Mouse (Mus musculus) myocyte (in vitro differentiated cells): ENCODE measurements at regions not wholly inside any gene's neighbourhood (a gene's known extent, or its start where the extent isn't known, plus 50 kb on each side); places are given as distances from the start of the nearest gene placed in this dataset.

Source experiments
- H3K27me3 ChIP-seq: one replicate; pipeline ENCODE4 v1.6.1; 2011; ENCODE audit not compliant: control insufficient read depth, insufficient read depth, insufficient read length
- H3K36me3 ChIP-seq: one replicate; pipeline ENCODE4 v1.6.1; 2011; ENCODE audit not compliant: control insufficient read depth, insufficient read depth
- H3K4me2 ChIP-seq: one replicate; pipeline ENCODE4 v1.6.1; 2011; ENCODE audit warnings: low read depth, control low read depth
- H3K4me3 ChIP-seq: one replicate; pipeline ENCODE4 v1.5.1; 2011; ENCODE audit warnings: mild to moderate bottlenecking, control low read depth, moderate library complexity
- H3K79me2 ChIP-seq: one replicate; pipeline ENCODE4 v1.6.1; 2011; ENCODE audit not compliant: control insufficient read depth, insufficient read depth
- H3ac ChIP-seq: one replicate; pipeline ENCODE4 v1.6.1; 2011; ENCODE audit not compliant: control insufficient read depth, insufficient read length
- CEBPB ChIP-seq: IDR thresholded peaks from 2 replicates; pipeline ENCODE4 v1.6.1; 2011; ENCODE audit warnings: mild to moderate bottlenecking, moderate library complexity; ENCODE audit not compliant: poor library complexity, insufficient read depth, severe bottlenecking
- E2F4 ChIP-seq: IDR thresholded peaks from one replicate; pipeline ENCODE4 v1.6.1; 2011; ENCODE audit warnings: mild to moderate bottlenecking, control low read depth, moderate library complexity; ENCODE audit not compliant: insufficient read depth
- MAX ChIP-seq: IDR thresholded peaks from one replicate; pipeline ENCODE4 v1.6.1; 2011; ENCODE audit warnings: low read depth, mild to moderate bottlenecking, control low read depth
- MYOD1 ChIP-seq, 3 experiments: IDR thresholded peaks; one replicate each; pipeline ENCODE4 v1.6.1; 2011; ENCODE audit warnings: control low read depth in 2 of 3, low read depth in 2 of 3, mild to moderate bottlenecking in 2 of 3, moderate library complexity in 1 of 3; ENCODE audit not compliant: insufficient read length in 2 of 3, control insufficient read depth in 1 of 3
- MYOG ChIP-seq, 3 experiments: IDR thresholded peaks; one replicate each; pipeline ENCODE4 v1.6.1; 2011; ENCODE audit warnings: control low read depth in 2 of 3, low read depth in 2 of 3, mild to moderate bottlenecking in 2 of 3; ENCODE audit not compliant: insufficient read length in 2 of 3, control insufficient read depth in 1 of 3, insufficient read depth in 1 of 3
- POLR2A ChIP-seq: IDR thresholded peaks from one replicate; pipeline ENCODE4 v1.6.1; 2011; ENCODE audit warnings: low read depth, mild to moderate bottlenecking, control low read depth, moderate library complexity; ENCODE audit not compliant: insufficient read length
- POLR2AphosphoS2 ChIP-seq: IDR thresholded peaks from one replicate; pipeline ENCODE4 v1.6.1; 2011; ENCODE audit warnings: low read depth, control low read depth; ENCODE audit not compliant: insufficient read length
- REST ChIP-seq: IDR thresholded peaks from one replicate; pipeline ENCODE4 v1.6.1; 2011; ENCODE audit warnings: mild to moderate bottlenecking, control low read depth, moderate library complexity; ENCODE audit not compliant: insufficient read depth, insufficient read length
- SRF ChIP-seq: IDR thresholded peaks from one replicate; pipeline ENCODE4 v1.6.1; 2011; ENCODE audit warnings: low read depth; ENCODE audit not compliant: control insufficient read depth, insufficient read length
- TCF12 ChIP-seq: IDR thresholded peaks from one replicate; pipeline ENCODE4 v1.6.1; 2011; ENCODE audit warnings: mild to moderate bottlenecking, control low read depth; ENCODE audit not compliant: poor library complexity, insufficient read depth, severe bottlenecking
- TCF3 ChIP-seq: IDR thresholded peaks from one replicate; pipeline ENCODE4 v1.6.1; 2011; ENCODE audit warnings: low read depth, control low read depth; ENCODE audit not compliant: insufficient read length
- USF1 ChIP-seq: IDR thresholded peaks from one replicate; pipeline ENCODE4 v1.6.1; 2011; ENCODE audit warnings: low read depth, mild to moderate bottlenecking, control low read depth, moderate library complexity

GRCm38 (mm10) chr9:93044298-93044912, 502.4 kb downstream of the Plod2 start:
- Histone ChIP-seq H3K27me3 (no peaks in the 10 kb centered on the region), H3K79me2 (no peaks in the 10 kb centered on the region), H3ac (no peak overlapping the region), H3K4me3 (no peak overlapping the region), H3K36me3 (no peaks in the 10 kb centered on the region), H3K4me2 (no peak overlapping the region)
- TF ChIP-seq REST (no peak), POLR2A (no peak), MYOG (IDR thresholded peaks at IDR 0.05; ENCODE audit: control insufficient read depth in 1 of 3, insufficient read depth in 1 of 3, insufficient read length in 2 of 3, low read depth in 2 of 3) (no peak), TCF3 (no peak), MAX (no peak)

GRCm38 (mm10) chr9:93072140-93072539, 530.1 kb downstream of the Plod2 start:
- no peaks in the 10 kb centered on the region for H3K27me3 ChIP-seq
- no peaks in the 10 kb centered on the region for H3K36me3 ChIP-seq
- H3K4me2 ChIP-seq, result no peak overlapping the region
- no peak overlapping the region for H3ac ChIP-seq
- no peak for TF ChIP-seq E2F4
- no peak for TF ChIP-seq USF1
- TF ChIP-seq TCF3, result no peak
- no peak for TF ChIP-seq MYOG (IDR thresholded peaks at IDR 0.05; ENCODE audit: control insufficient read depth in 1 of 3, insufficient read depth in 1 of 3, insufficient read length in 2 of 3, low read depth in 2 of 3)
- no peak for TF ChIP-seq TCF12
- no peak for TF ChIP-seq REST
- no peak for TF ChIP-seq POLR2AphosphoS2
- TF ChIP-seq MYOD1 (IDR thresholded peaks at IDR 0.05; ENCODE audit: control insufficient read depth in 1 of 3, insufficient read length in 2 of 3, low read depth in 2 of 3), result no peak
- no peak for TF ChIP-seq POLR2A
- TF ChIP-seq MAX, result no peak
- no peak for TF ChIP-seq SRF
- no peak for TF ChIP-seq CEBPB
- H3K4me3 ChIP-seq, result no peak overlapping the region
- H3K79me2 ChIP-seq, result no peaks in the 10 kb centered on the region

- H3K4me2 ChIP-seq, result no peak overlapping the region
- H3K36me3 ChIP-seq, result no peaks in the 10 kb centered on the region
- no peak for TF ChIP-seq MYOG (IDR thresholded peaks at IDR 0.05; ENCODE audit: control insufficient read depth in 1 of 3, insufficient read depth in 1 of 3, insufficient read length in 2 of 3, low read depth in 2 of 3)
- TF ChIP-seq MAX, result no peak
- no peak for TF ChIP-seq TCF3
- TF ChIP-seq REST, result no peak
- no peak for TF ChIP-seq POLR2AphosphoS2
- no peak for TF ChIP-seq TCF12
- TF ChIP-seq SRF, result no peak
- no peak for TF ChIP-seq CEBPB
- TF ChIP-seq USF1, result no peak
- no peak for TF ChIP-seq E2F4
- TF ChIP-seq MYOD1 (IDR thresholded peaks at IDR 0.05; ENCODE audit: control insufficient read depth in 1 of 3, insufficient read length in 2 of 3, low read depth in 2 of 3), result no peak
- TF ChIP-seq POLR2A, result no peak
Observed at GRCm38 (mm10) chr9:93083114-93083513, 541.1 kb downstream of the Plod2 start.

GRCm38 (mm10) chr9:93098008-93098581, 556.1 kb downstream of the Plod2 start:
- no peak overlapping the region for H3K4me3 ChIP-seq
- no peaks in the 10 kb centered on the region for H3K79me2 ChIP-seq
- no peak overlapping the region for H3K4me2 ChIP-seq
- no peaks in the 10 kb centered on the region for H3K27me3 ChIP-seq
- H3K36me3 ChIP-seq, result no peaks in the 10 kb centered on the region
- TF ChIP-seq USF1 (no peak), TCF12 (no peak), E2F4 (no peak), POLR2AphosphoS2 (no peak), MYOD1 (IDR thresholded peaks at IDR 0.05; ENCODE audit: control insufficient read depth in 1 of 3, insufficient read length in 2 of 3, low read depth in 2 of 3) (no peak), SRF (no peak), REST (no peak), MYOG (IDR thresholded peaks at IDR 0.05; ENCODE audit: control insufficient read depth in 1 of 3, insufficient read depth in 1 of 3, insufficient read length in 2 of 3, low read depth in 2 of 3) (no peak), MAX (no peak), POLR2A (no peak), TCF3 (no peak), CEBPB (no peak)
- no peak overlapping the region for H3ac ChIP-seq

More at GRCm38 (mm10) chr9:93083114-93083513, 541.1 kb downstream of the Plod2 start:
- no peak overlapping the region for H3ac ChIP-seq
- no peak overlapping the region for H3K4me3 ChIP-seq
- H3K79me2 ChIP-seq, result no peaks in the 10 kb centered on the region
- no peaks in the 10 kb centered on the region for H3K27me3 ChIP-seq

- no peak for TF ChIP-seq REST
- no peak for TF ChIP-seq CEBPB
- TF ChIP-seq TCF12, result no peak
- TF ChIP-seq MYOD1 (IDR thresholded peaks at IDR 0.05; ENCODE audit: control insufficient read depth in 1 of 3, insufficient read length in 2 of 3, low read depth in 2 of 3), result no peak
- TF ChIP-seq E2F4, result no peak
- no peak for TF ChIP-seq POLR2AphosphoS2
- TF ChIP-seq USF1, result no peak
- no peak for TF ChIP-seq POLR2A
- TF ChIP-seq SRF, result no peak
- TF ChIP-seq MAX, result no peak
- no peak for TF ChIP-seq TCF3
- TF ChIP-seq MYOG (IDR thresholded peaks at IDR 0.05; ENCODE audit: control insufficient read depth in 1 of 3, insufficient read depth in 1 of 3, insufficient read length in 2 of 3, low read depth in 2 of 3), result no peak
- Histone ChIP-seq H3K4me3 (no peak overlapping the region), H3ac (no peak overlapping the region), H3K36me3 (no peaks in the 10 kb centered on the region), H3K79me2 (no peaks in the 10 kb centered on the region), H3K4me2 (peak overlapping the region; percentile 30), H3K27me3 (no peaks in the 10 kb centered on the region)
Observed at GRCm38 (mm10) chr9:93130561-93130960, 588.5 kb downstream of the Plod2 start.
